Mouse (Mus musculus) olfactory bulb, adult 2 months (tissue): ENCODE data around the gene Ube2c. TPM values are rescaled to one million over a fixed set of nuclear protein-coding genes. Genes with fewer than 3 reads are reported as not detected.

Source experiments
- H3K27ac ChIP-seq: fragments of 200-500 bp; 2 replicates; pipeline ENCODE4 v1.5.1; 2012; ENCODE audit warnings: low read depth, low read length; ENCODE audit not compliant: insufficient read depth
- H3K4me1 ChIP-seq: fragments of 200-500 bp; 2 replicates; pipeline ENCODE4 v1.6.1; 2012; ENCODE audit warnings: low read length; ENCODE audit not compliant: control insufficient read depth, insufficient read depth
- H3K4me3 ChIP-seq: fragments of 200-500 bp; 2 replicates; pipeline ENCODE4 v1.5.1; 2012; ENCODE audit warnings: mild to moderate bottlenecking, low read depth, low read length, moderate library complexity; ENCODE audit not compliant: insufficient read depth
- CTCF ChIP-seq: fragments of 200-500 bp; IDR thresholded peaks from 2 replicates; pipeline ENCODE4 v1.5.1; 2012; ENCODE audit warnings: low read depth, mild to moderate bottlenecking, low read length, moderate library complexity; ENCODE audit not compliant: insufficient read depth
- POLR2A ChIP-seq: fragments of 200-500 bp; IDR thresholded peaks from 2 replicates; pipeline ENCODE4 v1.6.1; 2012; ENCODE audit warnings: mild to moderate bottlenecking, low read depth, low read length, moderate library complexity; ENCODE audit not compliant: insufficient read depth
- WGBS: fragments of 180-500 bp; shearing (Covaris S2); methylation state at CpG from one replicate; pipeline ENCODE4 v1.1.7; 2018; 5-methylcytosine and 5-hydroxymethylcytosine counted together
- polyA plus RNA-seq: library from polyadenylated mRNA; stranded (reverse); fragments of >200 nt; gene quantifications from 2 replicates; pipeline ENCODE4 v1.2.4, GENCODE M21; 2012; ENCODE audit warnings: low replicate concordance; ENCODE audit not compliant: missing spikeins, insufficient read depth, insufficient read length

Ube2c gene
- polyA plus RNA-seq, 1 experiment: not detected

- H3K27ac ChIP-seq: peak within 1 kb of the TSS; percentile 40
- WGBS: under 1% methylated on average over 32 of the region's 32 CpGs
- peaks cover 25% of the 10 kb centered on the region for H3K4me1 ChIP-seq
- peak; percentile 66; the same call in 1 of the 2 replicates for TF ChIP-seq POLR2A
- no peak for TF ChIP-seq CTCF
- H3K4me3 ChIP-seq: peak within 1 kb of the TSS; percentile 55
These were observed 53.0 kb downstream of the Ube2c start, which contains the start of gene Zswim1 for GRCm38 (mm10) chr2:164822636-164823165. Gene Zswim1 (plus strand): TSS chr2:164822686.

- peak overlapping the region; percentile 40 for H3K27ac ChIP-seq
- TF ChIP-seq POLR2A (no peak), CTCF (no peak)
- under 1% methylated on average over 10 of the region's 10 CpGs for WGBS
- peaks cover 25% of the 10 kb centered on the region for H3K4me1 ChIP-seq
- peak overlapping the region; percentile 55 for H3K4me3 ChIP-seq
These were observed 53.5 kb downstream of the Ube2c start for GRCm38 (mm10) chr2:164823181-164823585.

GRCm38 (mm10) chr2:164823969-164824368, 54.3 kb downstream of the Ube2c start:
- H3K4me3 ChIP-seq: no peak overlapping the region
- peaks cover 25% of the 10 kb centered on the region for H3K4me1 ChIP-seq
- H3K27ac ChIP-seq: no peak overlapping the region
- 87% methylated on average over 4 of the region's 4 CpGs for WGBS
- TF ChIP-seq CTCF (no peak), POLR2A (no peak)

GRCm38 (mm10) chr2:164825521-164825920, 55.8 kb downstream of the Ube2c start:
- TF ChIP-seq POLR2A: no peak
- no peak for TF ChIP-seq CTCF
- WGBS: 94% methylated on average over 17 of the region's 17 CpGs
- no peak overlapping the region for H3K4me3 ChIP-seq
- H3K4me1 ChIP-seq: peaks cover 25% of the 10 kb centered on the region
- H3K27ac ChIP-seq: no peak overlapping the region

GRCm38 (mm10) chr2:164827146-164827850, 57.6 kb downstream of the Ube2c start:
- Histone ChIP-seq H3K4me3 (no peak overlapping the region), H3K27ac (no peak overlapping the region), H3K4me1 (peaks cover 25% of the 10 kb centered on the region)
- TF ChIP-seq POLR2A (no peak), CTCF (no peak)
- WGBS: 85% methylated on average over 16 of the region's 16 CpGs

Other genes starting within 250 kb of the Ube2c start
- gene Wfdc2, start 207.5 kb upstream of the Ube2c start, polyA plus RNA-seq: not detected in 2 replicates
- not detected in 2 replicates for gene Spint3, start 196.4 kb upstream of the Ube2c start, polyA plus RNA-seq
- gene Wfdc6a, start 184.5 kb upstream of the Ube2c start, polyA plus RNA-seq: not detected in 2 replicates
- not detected in 2 replicates for gene Eppin, start 176.3 kb upstream of the Ube2c start, polyA plus RNA-seq
- not detected in 2 replicates for gene Wfdc6b, start 156.4 kb upstream of the Ube2c start, polyA plus RNA-seq
- not detected in 2 replicates for gene Wfdc8, start 156.3 kb upstream of the Ube2c start, polyA plus RNA-seq
- not detected in 2 replicates for gene Wfdc16, start 131.1 kb upstream of the Ube2c start, polyA plus RNA-seq
- gene Wfdc10, start 113.9 kb upstream of the Ube2c start, polyA plus RNA-seq: not detected in 2 replicates
- not detected in 2 replicates for gene Wfdc9, start 113.3 kb upstream of the Ube2c start, polyA plus RNA-seq
- not detected in 2 replicates for gene Wfdc11, start 95.8 kb upstream of the Ube2c start, polyA plus RNA-seq
- gene Wfdc13, start 84.8 kb upstream of the Ube2c start, polyA plus RNA-seq: not detected in 2 replicates
- gene Spint4, start 71.4 kb upstream of the Ube2c start, polyA plus RNA-seq: not detected in 2 replicates
- gene Spint5, start 54.6 kb upstream of the Ube2c start, polyA plus RNA-seq: not detected in 2 replicates
- gene Wfdc3, start 24.0 kb upstream of the Ube2c start, polyA plus RNA-seq: not detected in 2 replicates
- not detected in 2 replicates for gene Dnttip1, start 23.9 kb upstream of the Ube2c start, polyA plus RNA-seq
- gene Tnnc2, start 10.1 kb downstream of the Ube2c start, polyA plus RNA-seq: not detected in 2 replicates
- gene Snx21, start 15.9 kb downstream of the Ube2c start, polyA plus RNA-seq: not detected in 2 replicates
- not detected in 2 replicates for gene Acot8, start 35.0 kb downstream of the Ube2c start, polyA plus RNA-seq
- not detected in 2 replicates for gene Zswim3, start 35.2 kb downstream of the Ube2c start, polyA plus RNA-seq
- gene Zswim1, start 52.8 kb downstream of the Ube2c start, polyA plus RNA-seq: not detected in 2 replicates
- gene Spata25, start 58.6 kb downstream of the Ube2c start, polyA plus RNA-seq: not detected in 2 replicates
- not detected in 2 replicates for gene Ctsa, start 63.0 kb downstream of the Ube2c start, polyA plus RNA-seq
- gene Neurl2, start 63.6 kb downstream of the Ube2c start, polyA plus RNA-seq: not detected in 2 replicates
- gene Pltp, start 87.8 kb downstream of the Ube2c start, polyA plus RNA-seq: not detected in 2 replicates
- gene Pcif1, start 109.4 kb downstream of the Ube2c start, polyA plus RNA-seq: not detected in 2 replicates
- not detected in 2 replicates for gene Zfp335, start 141.9 kb downstream of the Ube2c start, polyA plus RNA-seq
- not detected in 2 replicates for gene Mmp9, start 170.9 kb downstream of the Ube2c start, polyA plus RNA-seq
- not detected in 2 replicates for gene Slc12a5, start 190.9 kb downstream of the Ube2c start, polyA plus RNA-seq